Mouse (Mus musculus): ENCODE results near the gene Nr6a1. TPM values are rescaled to one million over a fixed set of nuclear protein-coding genes. Genes with fewer than 3 reads are reported as not detected.

Nr6a1 gene
- total RNA-seq, 1 experiment = 40.7 TPM

- Histone ChIP-seq H3K27ac (ENCODE audit: insufficient read depth, low read depth, low read length, poor library complexity, severe bottlenecking) (no peak overlapping the region), H3K36me3 (ENCODE audit: control insufficient read depth, insufficient read depth, low read length, poor library complexity, severe bottlenecking) (no peaks in the 10 kb centered on the region), H3K9me3 (ENCODE audit: control insufficient read depth, insufficient read depth, low read depth, low read length) (no peaks in the 10 kb centered on the region), H3K4me3 (ENCODE audit: insufficient read depth in 1 of 2, low read depth in 1 of 2, low read length in 2 of 2, poor library complexity in 1 of 2, severe bottlenecking in 1 of 2) (no peak overlapping the region), H3K4me1 (ENCODE audit: control insufficient read depth in 2 of 2, insufficient read depth in 2 of 2, low read length in 2 of 2, poor library complexity in 1 of 2) (peaks cover 0 to 2% of the 10 kb centered on the region in 2 experiments; a peak in 1 of 4 replicates), H3K9ac (ENCODE audit: insufficient read depth, low read depth, low read length, poor library complexity, severe bottlenecking) (no peak overlapping the region; the same call in 1 of the 2 replicates)
- no peak for TF ChIP-seq HCFC1 (IDR thresholded peaks at IDR 0.05; ENCODE audit: borderline replicate concordance, insufficient read depth, low read length)
- DNase-seq (ENCODE audit: low read depth, low spot score) = no peak
- in situ Hi-C loops (cut with MboI; ENCODE audit: low sequenced_read_pairs in 2 of 2, unreplicated experiment in 2 of 2) = loop anchor here in 1 of 2 experiments (5.0 kb wide), 1 partner anchor 67 kb away; the partner anchor contains the start of gene Wdr38
These were observed 2.8 kb upstream of the Nr6a1 start for GRCm38 (mm10) chr2:38930269-38930668.

- Histone ChIP-seq H3K4me1 (ENCODE audit: control insufficient read depth in 2 of 2, insufficient read depth in 2 of 2, low read length in 2 of 2, poor library complexity in 1 of 2) (peaks cover 0 to 2% of the 10 kb centered on the region in 2 experiments; a peak in 1 of 4 replicates), H3K9ac (ENCODE audit: insufficient read depth, low read depth, low read length, poor library complexity, severe bottlenecking) (peak overlapping the region; percentile 54), H3K9me3 (ENCODE audit: control insufficient read depth, insufficient read depth, low read depth, low read length) (no peaks in the 10 kb centered on the region), H3K36me3 (ENCODE audit: control insufficient read depth, insufficient read depth, low read length, poor library complexity, severe bottlenecking) (no peaks in the 10 kb centered on the region), H3K27ac (ENCODE audit: insufficient read depth, low read depth, low read length, poor library complexity, severe bottlenecking) (peak overlapping the region; percentile 28; the same call in 1 of the 2 replicates), H3K4me3 (ENCODE audit: insufficient read depth in 1 of 2, low read depth in 1 of 2, low read length in 2 of 2, poor library complexity in 1 of 2, severe bottlenecking in 1 of 2) (peak overlapping the region; percentile 67 to 90)
- TF ChIP-seq MAFK (IDR thresholded peaks at IDR 0.05; ENCODE audit: insufficient read depth, low read depth, low read length) (no peak), CHD2 (IDR thresholded peaks at IDR 0.05; ENCODE audit: low read depth, low read length) (no peak), ZNF384 (IDR thresholded peaks at IDR 0.05; ENCODE audit: low read depth, low read length) (no peak; the same call in 1 of the 2 replicates), HCFC1 (IDR thresholded peaks at IDR 0.05; ENCODE audit: borderline replicate concordance, insufficient read depth, low read length) (peak; percentile 92), ZC3H11A (IDR thresholded peaks at IDR 0.05; ENCODE audit: borderline replicate concordance, low read depth, low read length) (no peak)
- in situ Hi-C loops (cut with MboI; ENCODE audit: low sequenced_read_pairs in 2 of 2, unreplicated experiment in 2 of 2) = no loop called here
- DNase-seq (ENCODE audit: low read depth, low spot score) = peak; percentile 96
These were observed 1.2 kb downstream of the Nr6a1 start for GRCm38 (mm10) chr2:38926145-38926891.

- H3K4me3 ChIP-seq (ENCODE audit: insufficient read depth in 1 of 2, low read depth in 1 of 2, low read length in 2 of 2, poor library complexity in 1 of 2, severe bottlenecking in 1 of 2) = peak overlapping the region; percentile 67 to 90
- peak overlapping the region; percentile 54 for H3K9ac ChIP-seq (ENCODE audit: insufficient read depth, low read depth, low read length, poor library complexity, severe bottlenecking)
- no peaks in the 10 kb centered on the region for H3K9me3 ChIP-seq (ENCODE audit: control insufficient read depth, insufficient read depth, low read depth, low read length)
- no peaks in the 10 kb centered on the region for H3K36me3 ChIP-seq (ENCODE audit: control insufficient read depth, insufficient read depth, low read length, poor library complexity, severe bottlenecking)
- in situ Hi-C loops (cut with MboI; ENCODE audit: low sequenced_read_pairs in 2 of 2, unreplicated experiment in 2 of 2) = no loop called here
- peak overlapping the region; percentile 28 for H3K27ac ChIP-seq (ENCODE audit: insufficient read depth, low read depth, low read length, poor library complexity, severe bottlenecking)
- DNase-seq (ENCODE audit: low read depth, low spot score) = peak; percentile 77
- H3K4me1 ChIP-seq (ENCODE audit: control insufficient read depth in 2 of 2, insufficient read depth in 2 of 2, low read length in 2 of 2, poor library complexity in 1 of 2) = peaks cover 0 to 2% of the 10 kb centered on the region in 2 experiments; a peak in 1 of 4 replicates
- no peak for TF ChIP-seq HCFC1 (IDR thresholded peaks at IDR 0.05; ENCODE audit: borderline replicate concordance, insufficient read depth, low read length)
These were observed 2.1 kb downstream of the Nr6a1 start for GRCm38 (mm10) chr2:38925171-38926080.

DNA sequence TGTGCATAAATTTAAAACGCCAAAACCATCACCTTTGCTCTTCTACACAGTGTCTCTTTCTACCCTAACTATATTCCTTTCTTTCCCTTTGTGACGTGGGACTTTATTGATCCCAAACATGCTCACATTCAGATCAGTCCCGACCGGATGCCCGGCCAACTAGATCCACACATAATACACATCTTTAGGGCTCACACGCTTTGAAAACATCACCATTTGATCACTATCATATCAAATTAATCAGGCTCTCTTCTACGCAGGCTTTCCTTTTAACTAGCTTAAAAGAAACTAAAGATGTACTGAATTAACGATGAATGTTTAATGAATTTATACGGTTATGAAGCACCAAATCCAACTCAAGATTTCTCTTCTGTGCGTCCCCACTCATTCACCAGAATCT is 2.9 kb downstream of the Nr6a1 start:
- Histone ChIP-seq H3K4me1 (ENCODE audit: control insufficient read depth in 2 of 2, insufficient read depth in 2 of 2, low read length in 2 of 2, poor library complexity in 1 of 2) (no peaks in the 10 kb centered on the region), H3K36me3 (ENCODE audit: control insufficient read depth, insufficient read depth, low read length, poor library complexity, severe bottlenecking) (no peaks in the 10 kb centered on the region), H3K4me3 (ENCODE audit: insufficient read depth in 1 of 2, low read depth in 1 of 2, low read length in 2 of 2, poor library complexity in 1 of 2, severe bottlenecking in 1 of 2) (peak overlapping the region; percentile 67 to 90), H3K9ac (ENCODE audit: insufficient read depth, low read depth, low read length, poor library complexity, severe bottlenecking) (no peak overlapping the region), H3K27ac (ENCODE audit: insufficient read depth, low read depth, low read length, poor library complexity, severe bottlenecking) (no peak overlapping the region), H3K9me3 (ENCODE audit: control insufficient read depth, insufficient read depth, low read depth, low read length) (no peaks in the 10 kb centered on the region)
- TF ChIP-seq CHD2 (IDR thresholded peaks at IDR 0.05; ENCODE audit: low read depth, low read length) = no peak
- TF ChIP-seq HCFC1 (IDR thresholded peaks at IDR 0.05; ENCODE audit: borderline replicate concordance, insufficient read depth, low read length) = no peak
- TF ChIP-seq MAFK (IDR thresholded peaks at IDR 0.05; ENCODE audit: insufficient read depth, low read depth, low read length) = no peak
- TF ChIP-seq ZC3H11A (IDR thresholded peaks at IDR 0.05; ENCODE audit: borderline replicate concordance, low read depth, low read length) = no peak
- no peak for TF ChIP-seq ZNF384 (IDR thresholded peaks at IDR 0.05; ENCODE audit: low read depth, low read length)
- no peak for DNase-seq (ENCODE audit: low read depth, low spot score)
- in situ Hi-C loops (cut with MboI; ENCODE audit: low sequenced_read_pairs in 2 of 2, unreplicated experiment in 2 of 2) = no loop called here

Measured in ES-E14 (cell line).